Mouse (Mus musculus) retina, adult 2 months (tissue): ENCODE results near the gene Lrrc28.
A peak's percentile ranks its signal among the peaks of the same experiment; 100 is the strongest.

Experiments used
- DNase-seq: peaks from one replicate; pipeline ENCODE4 v3.0.0-alpha.2; 2012; ENCODE audit warnings: low read depth, low spot score

Gene Lrrc28

GRCm38 (mm10) chr7:67645681-67646014 is 580 bp upstream of the Lrrc28 start:
- no peak for DNase-seq

DNA sequence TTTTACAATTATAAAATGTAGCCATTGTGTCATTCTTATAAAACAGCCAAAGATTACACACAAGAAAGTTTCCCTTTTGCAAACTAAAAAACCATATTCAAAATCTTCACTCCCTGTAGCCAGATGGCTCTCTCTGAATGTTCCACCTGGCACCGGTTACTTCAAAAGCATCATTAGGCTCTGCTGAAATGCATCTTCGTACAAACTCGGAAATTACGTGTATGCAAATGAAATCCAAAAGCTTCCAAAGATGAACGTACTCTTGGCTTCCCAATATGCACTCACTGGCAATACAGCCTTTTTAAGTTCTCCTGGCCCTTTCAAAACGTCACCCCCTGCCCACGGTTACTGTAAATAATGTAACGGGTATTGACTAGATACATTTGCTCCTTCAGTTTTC is 777 bp downstream of the Lrrc28 start:
- DNase-seq: no peak

GRCm38 (mm10) chr7:67642955-67643354 is 2.1 kb downstream of the Lrrc28 start:
- DNase-seq: no peak

GRCm38 (mm10) chr7:67639006-67639405 is 6.1 kb downstream of the Lrrc28 start:
- no peak for DNase-seq

DNA sequence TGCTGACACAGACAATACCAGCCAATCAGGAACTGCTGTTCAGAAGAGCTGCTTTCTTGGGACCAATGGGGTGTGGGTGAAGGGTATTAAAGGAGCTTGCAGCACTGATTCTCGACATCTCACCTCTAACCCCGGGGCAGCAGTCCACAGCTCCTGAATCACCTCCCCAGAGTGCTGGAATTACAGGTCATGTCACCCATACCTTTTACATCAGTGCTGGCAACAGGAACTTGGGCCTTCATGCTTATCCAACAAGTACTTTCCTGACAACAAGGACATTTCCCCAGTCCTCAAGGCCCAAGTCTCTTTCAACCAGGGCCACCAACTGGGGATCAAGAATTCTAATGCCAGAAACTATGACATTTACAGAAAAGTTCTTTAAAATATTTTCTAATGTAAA is 8.9 kb downstream of the Lrrc28 start:
- no peak for DNase-seq

- DNase-seq: no peak
Observed at GRCm38 (mm10) chr7:67634210-67634609, 10.9 kb downstream of the Lrrc28 start.

- DNase-seq: no peak
Observed at GRCm38 (mm10) chr7:67632380-67632779, 12.7 kb downstream of the Lrrc28 start.

- DNase-seq: peak; percentile 69
Observed at GRCm38 (mm10) chr7:67630817-67631216, 14.3 kb downstream of the Lrrc28 start.

- no peak for DNase-seq
Observed at GRCm38 (mm10) chr7:67629681-67630080, 15.4 kb downstream of the Lrrc28 start.

DNA sequence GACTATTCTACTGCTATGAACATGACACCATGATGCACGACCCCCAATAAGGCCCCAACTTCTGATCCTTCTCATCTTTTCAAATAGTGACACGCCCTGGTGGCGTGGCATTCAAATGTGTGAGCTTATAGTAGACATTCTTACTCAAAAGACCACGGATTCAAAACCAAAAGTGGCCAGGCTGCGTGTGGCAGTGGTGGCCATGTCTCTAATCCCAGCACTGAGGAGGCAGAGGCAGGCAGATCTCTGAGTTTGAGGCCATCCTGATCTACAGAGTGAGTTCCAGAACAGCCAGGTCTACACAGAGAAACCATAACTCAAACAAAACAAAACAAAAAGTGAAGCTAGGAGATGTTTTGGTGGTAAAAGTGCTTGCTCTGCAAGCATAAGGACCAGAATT is 18.4 kb downstream of the Lrrc28 start:
- no peak for DNase-seq

DNA sequence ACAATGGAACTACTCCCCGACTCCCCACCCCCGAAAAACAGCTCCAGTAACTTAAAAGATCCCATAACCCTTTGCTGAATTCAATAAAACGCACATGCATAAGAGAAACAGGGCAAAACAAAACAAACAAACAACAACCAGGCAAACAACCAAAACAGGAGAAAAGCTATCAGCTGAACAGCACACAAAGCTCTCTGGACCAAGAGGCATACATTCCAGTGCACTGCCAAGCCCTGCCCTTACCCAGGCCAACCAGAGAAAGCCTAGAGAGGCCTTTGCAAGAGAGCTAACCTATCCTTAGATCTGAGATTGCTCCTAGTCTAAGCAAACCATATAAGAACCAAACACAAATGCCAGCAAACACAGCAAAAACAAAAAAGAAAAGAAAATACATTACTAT is 22.9 kb downstream of the Lrrc28 start:
- DNase-seq: no peak

GRCm38 (mm10) chr7:67619836-67620235 is 25.2 kb downstream of the Lrrc28 start:
- DNase-seq: no peak

GRCm38 (mm10) chr7:67618316-67618715 is 26.8 kb downstream of the Lrrc28 start:
- no peak for DNase-seq

DNA sequence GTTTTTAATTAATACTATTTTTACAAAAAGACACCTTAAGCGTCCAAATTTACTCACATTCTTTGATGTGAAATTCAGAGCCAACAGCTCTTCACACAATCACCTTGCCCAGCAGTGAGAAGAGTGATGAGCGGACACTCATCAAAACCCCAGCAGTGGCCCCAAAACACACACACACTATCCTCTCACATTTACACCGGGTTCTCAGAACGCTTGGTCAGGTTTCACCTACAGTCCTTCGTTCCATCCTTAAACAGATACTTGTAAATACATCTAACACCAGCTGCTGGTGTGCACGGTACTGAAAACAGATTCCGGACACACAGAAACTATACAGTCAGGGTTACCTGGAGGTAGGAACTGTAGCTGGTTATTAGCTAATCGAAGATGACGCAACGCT is 27.4 kb downstream of the Lrrc28 start:
- no peak for DNase-seq

- no peak for DNase-seq
Observed at GRCm38 (mm10) chr7:67616890-67617289, 28.2 kb downstream of the Lrrc28 start.

GRCm38 (mm10) chr7:67614464-67614861 is 30.6 kb downstream of the Lrrc28 start:
- DNase-seq: no peak

DNA sequence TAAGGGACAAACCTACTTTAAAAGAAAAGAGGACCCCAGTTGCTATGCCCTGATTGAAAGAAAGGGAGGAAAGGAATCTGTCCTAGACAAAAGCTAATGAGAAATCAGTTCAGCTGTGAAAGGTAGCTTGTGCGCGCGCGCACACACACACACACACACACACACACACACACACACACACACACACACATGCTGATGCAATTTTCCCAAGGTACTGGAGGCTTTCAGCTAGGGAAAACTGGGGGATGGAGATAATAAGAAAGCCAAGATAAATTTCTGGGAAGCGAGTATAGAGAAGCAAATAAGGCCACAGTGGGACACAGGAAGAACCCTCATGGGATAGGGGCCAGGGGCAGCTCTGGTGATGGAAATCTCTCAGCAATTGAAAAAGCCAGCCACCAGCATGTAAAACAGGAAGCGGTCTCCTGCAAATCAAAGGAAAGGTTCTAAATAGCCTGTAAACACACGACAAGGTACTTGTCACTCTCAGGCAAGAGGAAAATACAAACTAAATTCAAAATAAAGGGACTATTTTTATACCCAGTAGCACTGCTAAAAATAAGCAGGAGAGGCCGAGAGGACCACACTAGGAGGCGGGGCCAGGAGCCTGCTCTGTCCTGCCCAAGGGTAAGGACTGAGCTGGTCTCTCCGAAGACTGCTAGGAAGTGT is 31.1 kb downstream of the Lrrc28 start:
- no peak for DNase-seq

- DNase-seq: no peak
Observed at GRCm38 (mm10) chr7:67608348-67609024, 36.6 kb downstream of the Lrrc28 start.

DNA sequence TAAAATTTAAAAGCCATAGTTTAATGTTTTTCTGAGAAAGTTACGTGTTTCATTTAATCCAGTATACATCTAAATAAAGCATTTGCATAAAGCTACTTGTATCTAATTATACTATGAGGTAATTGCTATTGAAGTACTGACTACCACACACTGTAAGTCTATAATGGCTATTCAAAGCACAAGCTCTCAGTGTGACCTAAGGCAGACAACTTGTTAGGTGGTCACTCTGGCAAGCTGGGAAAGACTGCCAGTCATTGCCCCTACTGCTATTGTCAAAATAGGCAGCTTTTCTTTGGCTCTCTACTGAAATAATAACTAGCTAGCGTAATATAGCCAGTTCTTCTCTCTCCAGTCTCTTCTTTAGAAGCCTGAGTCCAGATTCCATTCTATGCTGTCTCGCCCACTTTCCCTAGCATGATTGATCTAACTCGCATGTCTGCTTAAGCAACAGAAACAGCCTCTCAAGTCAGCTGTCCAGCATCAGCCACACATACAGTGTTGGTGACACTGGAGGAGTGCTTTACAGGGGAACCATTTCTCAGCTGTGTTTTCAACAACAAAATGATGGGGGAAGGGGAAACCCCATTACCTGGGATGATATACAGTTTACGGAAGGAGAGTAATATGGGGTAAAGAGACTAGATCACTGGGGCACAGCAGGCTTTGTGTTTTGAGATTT is 37.3 kb downstream of the Lrrc28 start:
- DNase-seq: no peak

DNA sequence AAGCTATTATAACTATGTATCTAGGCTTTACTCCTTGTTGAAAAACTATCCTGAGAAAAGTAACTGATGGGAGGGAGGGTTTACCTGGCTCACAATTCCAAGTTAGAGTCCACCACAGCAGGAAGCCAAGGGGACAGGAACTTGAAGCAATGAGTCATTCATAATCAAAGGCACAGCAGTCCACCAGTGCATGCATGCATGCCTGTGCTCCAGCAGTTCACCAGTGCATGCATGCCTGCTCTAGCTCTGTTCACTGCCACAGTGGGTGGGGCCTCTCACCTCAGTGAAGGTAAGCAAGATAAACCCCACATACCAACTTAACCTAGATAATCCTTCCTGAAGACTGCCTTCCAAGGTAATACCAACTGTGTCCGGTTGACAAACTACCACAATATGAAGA is 38.8 kb downstream of the Lrrc28 start:
- DNase-seq: no peak

GRCm38 (mm10) chr7:67605114-67605513 is 40.0 kb downstream of the Lrrc28 start:
- no peak for DNase-seq

DNA sequence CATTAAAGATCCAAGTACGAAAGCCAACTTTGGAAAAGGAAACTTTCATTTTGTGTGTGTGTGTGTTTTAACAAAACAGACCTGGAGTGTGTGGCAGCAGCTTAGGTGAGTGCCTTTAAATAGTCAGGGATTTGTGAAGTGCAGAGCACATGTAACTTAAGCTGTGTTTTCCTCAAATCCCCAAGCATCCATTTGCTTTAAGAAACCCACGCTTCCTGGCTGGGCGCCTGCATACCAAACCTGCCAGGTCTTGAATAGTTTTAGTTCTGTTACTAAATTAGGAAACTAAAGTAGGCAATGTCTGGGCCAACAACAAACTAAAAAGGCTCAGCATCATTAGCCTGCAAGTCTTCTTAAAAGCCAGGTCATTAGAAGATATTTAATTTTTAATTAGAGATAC is 47.0 kb downstream of the Lrrc28 start:
- DNase-seq: no peak

DNA sequence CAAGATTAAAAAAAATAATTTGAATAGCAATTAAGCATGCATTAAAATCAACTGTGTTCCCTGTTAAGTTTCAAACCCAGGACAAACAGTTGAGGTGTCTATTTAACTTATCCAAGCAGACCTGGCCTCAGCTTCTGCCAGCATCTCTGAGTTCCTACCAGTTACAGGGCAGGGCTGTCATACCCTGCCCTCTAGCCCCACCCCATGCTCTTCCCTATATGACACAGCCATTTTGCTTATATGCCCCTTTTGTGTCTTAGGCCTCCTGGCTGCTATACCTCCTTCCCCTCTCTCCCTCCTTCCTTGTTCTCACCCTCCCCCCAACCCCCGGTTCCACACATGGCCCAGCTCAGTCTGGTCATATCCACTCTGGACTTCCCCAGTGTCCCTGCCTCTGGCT is 48.1 kb downstream of the Lrrc28 start:
- no peak for DNase-seq
